Comparison of ENCODE assay signal across 35 mouse cellular contexts in the genomic region with DNA sequence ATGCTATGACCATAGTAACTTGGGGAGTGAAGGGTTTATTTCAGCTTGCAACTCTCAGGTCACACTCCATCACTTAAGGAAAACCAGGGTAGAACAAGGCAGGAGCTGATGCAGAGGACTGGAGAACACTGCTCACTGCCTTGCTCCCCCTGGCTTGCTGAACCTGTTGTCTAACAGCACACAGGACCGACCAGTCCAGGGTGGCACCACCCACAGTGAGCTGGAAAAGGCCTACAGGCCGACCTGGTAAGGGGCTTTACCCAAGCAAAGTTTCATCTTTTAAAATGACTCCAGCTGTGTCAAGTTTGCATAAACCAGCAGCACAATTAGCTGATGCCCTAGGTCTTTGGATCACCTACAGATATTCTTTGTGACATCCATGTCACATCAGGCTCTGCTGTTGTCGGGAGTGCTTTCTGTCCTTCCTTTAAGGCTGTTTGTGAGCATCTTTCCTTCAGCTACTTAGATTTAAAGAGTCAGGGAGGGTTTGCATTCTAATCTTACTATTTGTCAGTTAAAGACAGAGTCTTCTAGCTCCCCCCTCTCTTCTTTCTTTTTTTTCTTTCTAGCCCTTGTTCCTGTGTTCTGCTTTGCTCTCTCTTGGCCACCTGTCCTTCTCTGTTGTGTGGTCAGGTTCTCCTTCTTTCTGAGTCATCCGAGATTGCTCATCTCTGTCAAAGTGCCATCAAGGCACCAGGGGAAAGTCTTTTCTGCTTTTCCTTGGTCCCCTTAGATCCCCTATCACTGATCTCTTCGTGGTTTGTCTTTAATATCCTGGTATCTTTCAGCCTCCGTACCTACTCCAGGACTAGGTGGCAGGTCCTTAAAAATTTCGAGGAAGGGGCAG.
"Had no signal": no experiment of that assay in that cellular context is flagged by ENCODE, and none has a peak within 500 bp of the region (broad histone marks: within the 10 kb centered on the region; RNA-seq: fewer than 3 reads in every experiment).

No protein-coding gene starts in this region.

- ATAC-seq: hindbrain, embryonic 16.5 days; hindbrain, postnatal 0 days; inflammation-experienced regulatory T-cells, adult 6 months; intestine, embryonic 15.5 days; intestine, embryonic 16.5 days; intestine, postnatal 0 days had no signal

- H3K4me2 ChIP-seq: heart, embryonic 11.5 days; heart, embryonic 12.5 days; heart, embryonic 13.5 days; heart, embryonic 15.5 days; hindbrain, embryonic 12.5 days; hindbrain, embryonic 13.5 days; hindbrain, embryonic 14.5 days; hindbrain, embryonic 15.5 days; intestine, embryonic 15.5 days; kidney, embryonic 15.5 days had no signal

- H3K27me3 ChIP-seq: heart, embryonic 12.5 days; heart, embryonic 13.5 days; heart, embryonic 15.5 days; hindbrain, embryonic 12.5 days; hindbrain, embryonic 13.5 days; hindbrain, embryonic 15.5 days; intestine, embryonic 15.5 days; kidney, embryonic 15.5 days had no signal

- H3K9ac ChIP-seq: heart, embryonic 12.5 days; heart, embryonic 13.5 days; heart, embryonic 15.5 days; hindbrain, embryonic 12.5 days; hindbrain, embryonic 13.5 days; hindbrain, embryonic 14.5 days; hindbrain, embryonic 15.5 days; intestine, embryonic 15.5 days; kidney, embryonic 15.5 days had no signal

- DNase-seq: heart, postnatal 10 days; heart, postnatal 14 days; heart, postnatal 36 days; heart, postnatal 4 days; kidney, adult 11 months; kidney, adult 18-20 months; kidney, adult 2 months; kidney, adult 8-10 months; kidney, adult 9 months; kidney, postnatal 10 days; kidney, postnatal 14 days; kidney, postnatal 25 days; kidney, postnatal 36 days; kidney, postnatal 4 days; layer of hippocampus, adult 9-11 months; layer of hippocampus, postnatal 36 days had no signal

- H3K36me3 ChIP-seq: intestine, embryonic 15.5 days had no signal

- H3K4me1 ChIP-seq: hindbrain, embryonic 10.5 days; hindbrain, embryonic 12.5 days; hindbrain, embryonic 13.5 days; hindbrain, embryonic 15.5 days; intestine, embryonic 15.5 days; kidney, embryonic 15.5 days had no signal

- H3K9me3 ChIP-seq: heart, embryonic 10.5 days; heart, embryonic 12.5 days; heart, embryonic 13.5 days; heart, embryonic 15.5 days; hindbrain, embryonic 10.5 days; hindbrain, embryonic 12.5 days; hindbrain, embryonic 13.5 days; hindbrain, embryonic 15.5 days; intestine, embryonic 15.5 days; kidney, embryonic 15.5 days had no signal

- H3K27ac ChIP-seq: heart, embryonic 10.5 days; heart, embryonic 13.5 days; heart, embryonic 15.5 days; hindbrain, embryonic 10.5 days; hindbrain, embryonic 12.5 days; hindbrain, embryonic 13.5 days; hindbrain, embryonic 14.5 days; hindbrain, embryonic 15.5 days; hindbrain, postnatal 0 days; intestine, embryonic 15.5 days; kidney, embryonic 15.5 days; kidney, postnatal 0 days; layer of hippocampus, adult 2 months had no signal

- H3K4me3 ChIP-seq: heart, embryonic 10.5 days; heart, embryonic 12.5 days; heart, embryonic 13.5 days; heart, embryonic 15.5 days; hindbrain, embryonic 10.5 days; hindbrain, embryonic 12.5 days; hindbrain, embryonic 13.5 days; hindbrain, embryonic 15.5 days; intestine, embryonic 15.5 days; kidney, embryonic 15.5 days; layer of hippocampus, adult 2 months had no signal
